Comparison of ENCODE assay signal across 10 mouse cellular contexts in genomic region chr14:79445055-79445620, GRCm38 (mm10). TPM values are rescaled to one million over a fixed set of nuclear protein-coding genes. Genes with fewer than 3 reads are reported as not detected.
DNase-seq lines count a peak whose midpoint lies in the region; ATAC-seq and TF ChIP-seq lines count a peak whose summit lies in the region.
"Had no signal": no experiment of that assay in that cellular context is flagged by ENCODE, and none has a peak within 500 bp of the region (broad histone marks: within the 10 kb centered on the region; RNA-seq: fewer than 3 reads in every experiment).

No protein-coding gene starts in this region.

- no peaks in the 10 kb centered on the region for H3K27me3 ChIP-seq in hindbrain, embryonic 12.5 days
- no peaks in the 10 kb centered on the region for H3K27me3 ChIP-seq in heart, embryonic 11.5 days (ENCODE audit: control insufficient read depth, insufficient read depth, low read length)
- H3K27me3 ChIP-seq: intestine, embryonic 15.5 days had no signal

- H3K4me2 ChIP-seq in hindbrain, embryonic 12.5 days (replicated peaks), result peak overlapping the region; percentile 43
- no peak overlapping the region for H3K4me2 ChIP-seq in heart, embryonic 11.5 days
- H3K4me2 ChIP-seq: intestine, embryonic 15.5 days had no signal

- H3K9me3 ChIP-seq in hindbrain, embryonic 12.5 days (replicated peaks), result no peaks in the 10 kb centered on the region
- no peaks in the 10 kb centered on the region for H3K9me3 ChIP-seq in heart, embryonic 11.5 days (replicated peaks; ENCODE audit: control insufficient read depth, low read length)
- H3K9me3 ChIP-seq: intestine, embryonic 15.5 days had no signal

- peak; percentile 89 for ATAC-seq in hindbrain, embryonic 12.5 days (ENCODE audit: low FRiP score)
- no peak for ATAC-seq in heart, embryonic 11.5 days (replicated peaks; ENCODE audit: insufficient number of reproducible peaks, low FRiP score, low TSS enrichment)
- ATAC-seq: intestine, embryonic 15.5 days had no signal

- no peaks in the 10 kb centered on the region for H3K36me3 ChIP-seq in hindbrain, embryonic 12.5 days
- no peaks in the 10 kb centered on the region for H3K36me3 ChIP-seq in heart, embryonic 11.5 days (ENCODE audit: control insufficient read depth, insufficient read depth, low read length)
- H3K36me3 ChIP-seq: intestine, embryonic 15.5 days had no signal

- no peak for TF ChIP-seq CTCF in left cerebral cortex, adult 2 months (IDR thresholded peaks at IDR 0.05)

- WGBS in hindbrain, embryonic 12.5 days, result 34% methylated on average over 16 of the region's 16 CpGs
- 74% methylated on average over 16 of the region's 16 CpGs for WGBS in heart, embryonic 11.5 days (ENCODE audit: insufficient replicate concordance)

- intact Hi-C loops in left cerebral cortex, adult 2 months (cut with DNase I), result loop anchor here (2.0 kb wide), 1 partner anchor 14 kb away; no protein-coding TSS in a partner anchor
- intact Hi-C loops in heart, postnatal 25 days (cut with DNase I), result no loop called here

- peak overlapping the region; percentile 24; the same call in 1 of the 2 replicates for H3K27ac ChIP-seq in left cerebral cortex, adult 2 months
- H3K27ac ChIP-seq in hindbrain, embryonic 12.5 days, result peak overlapping the region; percentile 73
- H3K27ac ChIP-seq in heart, embryonic 11.5 days (ENCODE audit: low read depth, low read length), result no peak overlapping the region
- H3K27ac ChIP-seq: intestine, embryonic 15.5 days; liver, embryonic 14.5 days had no signal

- H3K4me3 ChIP-seq in left cerebral cortex, adult 2 months, result peak overlapping the region; percentile 31
- H3K4me3 ChIP-seq in hindbrain, embryonic 12.5 days, result peak overlapping the region; percentile 16
- no peak overlapping the region for H3K4me3 ChIP-seq in heart, embryonic 11.5 days (ENCODE audit: low read depth, low read length)
- H3K4me3 ChIP-seq: intestine, embryonic 15.5 days had no signal

- H3K4me1 ChIP-seq in hindbrain, embryonic 12.5 days, result peaks cover 12% of the 10 kb centered on the region
- H3K4me1 ChIP-seq in heart, embryonic 11.5 days (ENCODE audit: control insufficient read depth, insufficient read depth, low read length), result no peaks in the 10 kb centered on the region
- H3K4me1 ChIP-seq: intestine, embryonic 15.5 days had no signal

- H3K9ac ChIP-seq in hindbrain, embryonic 12.5 days, result no peak overlapping the region
- H3K9ac ChIP-seq in heart, embryonic 11.5 days (ENCODE audit: low read depth, low read length), result no peak overlapping the region
- H3K9ac ChIP-seq: intestine, embryonic 15.5 days; liver, embryonic 14.5 days had no signal

- peak; percentile 26 to 28 for DNase-seq in left cerebral cortex, adult 2 months (ENCODE audit: extremely low spot score in 1 of 2, low spot score in 2 of 2)
- DNase-seq in left cerebral cortex, adult 8-10 months (ENCODE audit: low spot score in 2 of 2), result no peak
- peak; percentile 25 for DNase-seq in mesoderm, embryonic 11.5 days (ENCODE audit: low read depth, low spot score)
- DNase-seq in right cerebral cortex, postnatal 14 days, result peak; percentile 12
- DNase-seq in ovary, postnatal 14 days (ENCODE audit: low spot score), result no peak
- DNase-seq in heart, postnatal 25 days (ENCODE audit: low spot score), result no peak

RNA-seq across cellular contexts. Expression of gene Kbtbd6, which starts 6.5 kb away (rescaled TPM):
- 1 to 10 TPM in 1 of 2 experiments, under 1 TPM in 1; 0.72 to 1.2 TPM for total RNA-seq in left cerebral cortex, adult 2 months (2021)
- total RNA-seq in left cerebral cortex, adult 8-10 months (2022), result 1 to 10 TPM; 1.0 to 1.4 (median 1.2) TPM
- polyA plus RNA-seq in hindbrain, embryonic 12.5 days (2016; fragmentation: Nextera tagmentation; extraction: Ambion mirVana), result 3.1 and 4.5 TPM in 2 replicates
- 2.5 and 3.2 TPM in 2 replicates for polyA plus RNA-seq in heart, embryonic 11.5 days (2014; fragmentation: Nextera tagmentation; extraction: Ambion mirVana)
- total RNA-seq in heart, postnatal 25 days (2021), result under 1 TPM; 0.17 to 0.29 TPM

RNA-seq across cellular contexts. Expression of gene Kbtbd7, which starts 18.8 kb away (rescaled TPM):
- 10 to 100 TPM; 38.2 to 38.8 TPM for total RNA-seq in left cerebral cortex, adult 2 months (2021)
- total RNA-seq in left cerebral cortex, adult 8-10 months (2022), result 10 to 100 TPM; 35.5 to 40.8 (median 37.1) TPM
- polyA plus RNA-seq in hindbrain, embryonic 12.5 days (2016; fragmentation: Nextera tagmentation; extraction: Ambion mirVana), result 22.6 and 23.1 TPM in 2 replicates
- polyA plus RNA-seq in heart, embryonic 11.5 days (2014; fragmentation: Nextera tagmentation; extraction: Ambion mirVana), result 9.1 and 11.1 TPM in 2 replicates
- total RNA-seq in heart, postnatal 25 days (2021), result 10 to 100 TPM; 10.3 to 12.0 TPM

RNA-seq across cellular contexts. Expression of gene Elf1, which starts 35.9 kb away (rescaled TPM):
- total RNA-seq in left cerebral cortex, adult 2 months (2021), result 1 to 10 TPM; 4.1 to 4.6 TPM
- 1 to 10 TPM; 4.9 to 5.7 (median 5.0) TPM for total RNA-seq in left cerebral cortex, adult 8-10 months (2022)
- 9.6 and 10.3 TPM in 2 replicates for polyA plus RNA-seq in hindbrain, embryonic 12.5 days (2016; fragmentation: Nextera tagmentation; extraction: Ambion mirVana)
- polyA plus RNA-seq in heart, embryonic 11.5 days (2014; fragmentation: Nextera tagmentation; extraction: Ambion mirVana), result 8.3 and 8.6 TPM in 2 replicates
- total RNA-seq in heart, postnatal 25 days (2021), result 10 to 100 TPM; 15.2 to 17.0 TPM

RNA-seq across cellular contexts. Expression of gene Wbp4, which starts 36.2 kb away (rescaled TPM):
- total RNA-seq in left cerebral cortex, adult 2 months (2021), result 10 to 100 TPM; 47.7 to 52.0 TPM
- total RNA-seq in left cerebral cortex, adult 8-10 months (2022), result 10 to 100 TPM; 45.6 to 51.2 (median 51.0) TPM
- 51.1 and 53.2 TPM in 2 replicates for polyA plus RNA-seq in hindbrain, embryonic 12.5 days (2016; fragmentation: Nextera tagmentation; extraction: Ambion mirVana)
- polyA plus RNA-seq in heart, embryonic 11.5 days (2014; fragmentation: Nextera tagmentation; extraction: Ambion mirVana), result 35.7 and 38.2 TPM in 2 replicates
- 10 to 100 TPM; 18.8 to 21.6 TPM for total RNA-seq in heart, postnatal 25 days (2021)

RNA-seq across cellular contexts. Expression of gene Mtrf1, which starts 47.6 kb away (rescaled TPM):
- total RNA-seq in left cerebral cortex, adult 2 months (2021), result 1 to 10 TPM; 5.0 to 6.7 TPM
- 1 to 10 TPM; 6.7 to 7.3 (median 7.0) TPM for total RNA-seq in left cerebral cortex, adult 8-10 months (2022)
- 9.8 and 11.1 TPM in 2 replicates for polyA plus RNA-seq in hindbrain, embryonic 12.5 days (2016; fragmentation: Nextera tagmentation; extraction: Ambion mirVana)
- polyA plus RNA-seq in heart, embryonic 11.5 days (2014; fragmentation: Nextera tagmentation; extraction: Ambion mirVana), result 9.7 and 13.2 TPM in 2 replicates
- 1 to 10 TPM; 6.4 to 7.3 TPM for total RNA-seq in heart, postnatal 25 days (2021)

Comparison
In these comparisons a context has a peak if more than half of its experiments do, and no peak if none do; other contexts are left out.
1. DNase-seq: peak in left cerebral cortex, adult 2 months (2 of 2), mesoderm, embryonic 11.5 days (single experiment) and right cerebral cortex, postnatal 14 days (single experiment); none in left cerebral cortex, adult 8-10 months (0 of 2), ovary, postnatal 14 days (single experiment) and heart, postnatal 25 days (single experiment).